23 mouse cellular contexts compared by ENCODE assay signal in genomic region chr1:130644103-130644502, GRCm38 (mm10). TPM values are rescaled to one million over a fixed set of nuclear protein-coding genes. Genes with fewer than 3 reads are reported as not detected.
A peak's percentile ranks its signal among the peaks of the same experiment; 100 is the strongest.
DNase-seq lines count a peak whose midpoint lies in the region; ATAC-seq and TF ChIP-seq lines count a peak whose summit lies in the region.
"Had no signal": no experiment of that assay in that cellular context is flagged by ENCODE, and none has a peak within 500 bp of the region (broad histone marks: within the 10 kb centered on the region; RNA-seq: fewer than 3 reads in every experiment).

No protein-coding gene starts in this region.

- no peaks in the 10 kb centered on the region for H3K36me3 ChIP-seq in forebrain, embryonic 16.5 days (ENCODE audit: control insufficient read depth, insufficient read depth)
- H3K36me3 ChIP-seq in forebrain, postnatal 0 days (ENCODE audit: insufficient read depth), result no peaks in the 10 kb centered on the region
- H3K36me3 ChIP-seq in midbrain, embryonic 14.5 days (ENCODE audit: control insufficient read depth, insufficient read depth, low read length), result no peaks in the 10 kb centered on the region
- H3K36me3 ChIP-seq in midbrain, embryonic 13.5 days, result no peaks in the 10 kb centered on the region
- H3K36me3 ChIP-seq in midbrain, embryonic 15.5 days (replicated peaks), result no peaks in the 10 kb centered on the region
- H3K36me3 ChIP-seq in heart, embryonic 11.5 days (ENCODE audit: control insufficient read depth, insufficient read depth, low read length), result no peaks in the 10 kb centered on the region
- H3K36me3 ChIP-seq: embryonic facial prominence, embryonic 13.5 days; hindbrain, embryonic 15.5 days had no signal

- WGBS in forebrain, embryonic 16.5 days, result 31% methylated on average over 4 of the region's 4 CpGs
- WGBS in forebrain, postnatal 0 days, result 38% methylated on average over 4 of the region's 4 CpGs
- WGBS in midbrain, embryonic 14.5 days, result 35% methylated on average over 4 of the region's 4 CpGs
- WGBS in midbrain, embryonic 13.5 days, result 37% methylated on average over 4 of the region's 4 CpGs
- WGBS in midbrain, embryonic 15.5 days, result 25% methylated on average over 4 of the region's 4 CpGs
- 69% methylated on average over 4 of the region's 4 CpGs for WGBS in heart, embryonic 11.5 days (ENCODE audit: insufficient replicate concordance)

- H3K27ac ChIP-seq in forebrain, embryonic 16.5 days (ENCODE audit: low read length), result no peak overlapping the region
- H3K27ac ChIP-seq in forebrain, postnatal 0 days (ENCODE audit: low read depth, low read length), result no peak overlapping the region
- no peak overlapping the region for H3K27ac ChIP-seq in midbrain, embryonic 14.5 days (replicated peaks; ENCODE audit: low read depth, low read length)
- H3K27ac ChIP-seq in midbrain, embryonic 13.5 days, result no peak overlapping the region
- H3K27ac ChIP-seq in midbrain, embryonic 15.5 days, result 0 out of 2 replicates have a peak overlapping the region, but pooled peaks have one; percentile 2
- no peak overlapping the region for H3K27ac ChIP-seq in heart, embryonic 11.5 days (ENCODE audit: low read depth, low read length)
- H3K27ac ChIP-seq: embryonic facial prominence, embryonic 13.5 days; hindbrain, embryonic 15.5 days had no signal

- H3K4me1 ChIP-seq in forebrain, embryonic 16.5 days (replicated peaks; ENCODE audit: control insufficient read depth, insufficient read depth, low read length), result no peaks in the 10 kb centered on the region
- no peaks in the 10 kb centered on the region for H3K4me1 ChIP-seq in forebrain, postnatal 0 days (ENCODE audit: insufficient read depth)
- peaks cover 3% of the 10 kb centered on the region; the same call in 1 of the 2 replicates for H3K4me1 ChIP-seq in midbrain, embryonic 14.5 days (ENCODE audit: control insufficient read depth, insufficient read depth, low read length)
- H3K4me1 ChIP-seq in midbrain, embryonic 13.5 days (replicated peaks), result 0 out of 2 replicates have a peak, but pooled peaks cover 4% of the 10 kb centered on the region
- no peaks in the 10 kb centered on the region for H3K4me1 ChIP-seq in midbrain, embryonic 15.5 days
- H3K4me1 ChIP-seq in heart, embryonic 11.5 days (ENCODE audit: control insufficient read depth, insufficient read depth, low read length), result no peaks in the 10 kb centered on the region
- H3K4me1 ChIP-seq: embryonic facial prominence, embryonic 13.5 days; hindbrain, embryonic 15.5 days had no signal

- no peaks in the 10 kb centered on the region for H3K9me3 ChIP-seq in forebrain, embryonic 16.5 days (ENCODE audit: control insufficient read depth, low read length)
- no peaks in the 10 kb centered on the region for H3K9me3 ChIP-seq in forebrain, postnatal 0 days (ENCODE audit: low read length)
- H3K9me3 ChIP-seq in midbrain, embryonic 14.5 days (ENCODE audit: control insufficient read depth, low read length), result no peaks in the 10 kb centered on the region
- H3K9me3 ChIP-seq in midbrain, embryonic 13.5 days, result no peaks in the 10 kb centered on the region
- no peaks in the 10 kb centered on the region for H3K9me3 ChIP-seq in midbrain, embryonic 15.5 days
- H3K9me3 ChIP-seq in heart, embryonic 11.5 days (replicated peaks; ENCODE audit: control insufficient read depth, low read length), result no peaks in the 10 kb centered on the region
- H3K9me3 ChIP-seq: embryonic facial prominence, embryonic 13.5 days; hindbrain, embryonic 15.5 days had no signal

- no peak for DNase-seq in forebrain, postnatal 0 days
- peak; percentile 58 for DNase-seq in midbrain, embryonic 14.5 days
- DNase-seq in cerebellum, adult 9-10 months, result no peak
- DNase-seq: adrenal gland, adult 8-10 months; adrenal gland, postnatal 36 days; cerebellum, adult 11 months; cerebellum, adult 8-10 months; cerebellum, postnatal 25 days; gastrocnemius, postnatal 36 days; heart, adult 11 months; kidney, adult 11 months had no signal

- no peak overlapping the region for H3K4me2 ChIP-seq in forebrain, embryonic 16.5 days (ENCODE audit: low read length)
- no peak overlapping the region for H3K4me2 ChIP-seq in forebrain, postnatal 0 days (ENCODE audit: low read depth)
- H3K4me2 ChIP-seq in midbrain, embryonic 14.5 days (ENCODE audit: low read length), result no peak overlapping the region
- H3K4me2 ChIP-seq in midbrain, embryonic 13.5 days (replicated peaks), result no peak overlapping the region
- H3K4me2 ChIP-seq in midbrain, embryonic 15.5 days, result no peak overlapping the region
- no peak overlapping the region for H3K4me2 ChIP-seq in heart, embryonic 11.5 days
- H3K4me2 ChIP-seq: embryonic facial prominence, embryonic 13.5 days; hindbrain, embryonic 15.5 days had no signal

- H3K9ac ChIP-seq in forebrain, embryonic 16.5 days (replicated peaks; ENCODE audit: low read depth, low read length), result no peak overlapping the region
- no peak overlapping the region for H3K9ac ChIP-seq in forebrain, postnatal 0 days
- H3K9ac ChIP-seq in midbrain, embryonic 14.5 days (replicated peaks; ENCODE audit: low read length), result no peak overlapping the region
- no peak overlapping the region for H3K9ac ChIP-seq in midbrain, embryonic 13.5 days (replicated peaks)
- no peak overlapping the region for H3K9ac ChIP-seq in midbrain, embryonic 15.5 days
- H3K9ac ChIP-seq in heart, embryonic 11.5 days (ENCODE audit: low read depth, low read length), result no peak overlapping the region
- H3K9ac ChIP-seq: embryonic facial prominence, embryonic 13.5 days; hindbrain, embryonic 15.5 days had no signal

- peak; percentile 43; the same call in 1 of the 2 replicates for ATAC-seq in forebrain, embryonic 16.5 days
- no peak for ATAC-seq in forebrain, postnatal 0 days
- ATAC-seq in midbrain, embryonic 14.5 days (ENCODE audit: low FRiP score, low TSS enrichment), result no peak
- ATAC-seq in midbrain, embryonic 13.5 days, result no peak
- peak; percentile 84 for ATAC-seq in midbrain, embryonic 15.5 days (replicated peaks)
- ATAC-seq in heart, embryonic 11.5 days (replicated peaks; ENCODE audit: insufficient number of reproducible peaks, low FRiP score, low TSS enrichment), result no peak

- no peak for TF ChIP-seq CTCF in forebrain, postnatal 0 days (IDR thresholded peaks at IDR 0.05; ENCODE audit: low read depth)

- H3K27me3 ChIP-seq in forebrain, embryonic 16.5 days (replicated peaks; ENCODE audit: control insufficient read depth, insufficient read depth, low read length), result no peaks in the 10 kb centered on the region
- H3K27me3 ChIP-seq in forebrain, postnatal 0 days (ENCODE audit: insufficient read depth, low read length), result no peaks in the 10 kb centered on the region
- no peaks in the 10 kb centered on the region for H3K27me3 ChIP-seq in midbrain, embryonic 14.5 days (ENCODE audit: control insufficient read depth, insufficient read depth, low read length)
- no peaks in the 10 kb centered on the region for H3K27me3 ChIP-seq in midbrain, embryonic 13.5 days
- no peaks in the 10 kb centered on the region for H3K27me3 ChIP-seq in midbrain, embryonic 15.5 days (replicated peaks)
- no peaks in the 10 kb centered on the region for H3K27me3 ChIP-seq in heart, embryonic 11.5 days (ENCODE audit: control insufficient read depth, insufficient read depth, low read length)
- H3K27me3 ChIP-seq: embryonic facial prominence, embryonic 13.5 days; hindbrain, embryonic 15.5 days had no signal

- no peak overlapping the region for H3K4me3 ChIP-seq in forebrain, embryonic 16.5 days (replicated peaks; ENCODE audit: low read length)
- no peak overlapping the region for H3K4me3 ChIP-seq in forebrain, postnatal 0 days (ENCODE audit: low read depth, low read length)
- no peak overlapping the region for H3K4me3 ChIP-seq in midbrain, embryonic 14.5 days (replicated peaks; ENCODE audit: low read depth, low read length)
- no peak overlapping the region for H3K4me3 ChIP-seq in midbrain, embryonic 13.5 days (replicated peaks)
- H3K4me3 ChIP-seq in midbrain, embryonic 15.5 days, result no peak overlapping the region
- no peak overlapping the region for H3K4me3 ChIP-seq in heart, embryonic 11.5 days (ENCODE audit: low read depth, low read length)
- H3K4me3 ChIP-seq: embryonic facial prominence, embryonic 13.5 days; hindbrain, embryonic 15.5 days had no signal

RNA-seq across cellular contexts. Expression of gene Zp3r, which starts 14.7 kb away (rescaled TPM):
- polyA plus RNA-seq in forebrain, embryonic 16.5 days (2015; fragmentation: Nextera tagmentation; extraction: Ambion mirVana), result not detected in 2 replicates
- not detected in 2 replicates for total RNA-seq in forebrain, postnatal 0 days (2014; rRNA removed)
- polyA plus RNA-seq in forebrain, postnatal 0 days (2015; fragmentation: Nextera tagmentation; extraction: Ambion mirVana), result not detected in 2 replicates
- not detected in 2 replicates for polyA plus RNA-seq in midbrain, embryonic 14.5 days (2014; fragmentation: Nextera tagmentation; extraction: Ambion mirVana)
- polyA plus RNA-seq in midbrain, embryonic 13.5 days (2015; fragmentation: Nextera tagmentation; extraction: Ambion mirVana), result not detected in 2 replicates
- polyA plus RNA-seq in midbrain, embryonic 15.5 days (2015; fragmentation: Nextera tagmentation; extraction: Ambion mirVana), result not detected in 2 replicates
- polyA plus RNA-seq in heart, embryonic 11.5 days (2014; fragmentation: Nextera tagmentation; extraction: Ambion mirVana), result not detected in 2 replicates
- total RNA-seq: adrenal gland, adult 8-10 months; adrenal gland, postnatal 36 days; ES-E14; gastrocnemius, adult 8-10 months; gastrocnemius, postnatal 36 days; heart, postnatal 10 days; hematopoietic stem cell, adult 5-6 weeks had no signal
- polyA plus RNA-seq: cortical plate, adult 2 months; embryonic facial prominence, embryonic 13.5 days; heart, embryonic 14.5 days; hindbrain, embryonic 15.5 days had no signal

RNA-seq across cellular contexts. Expression of gene C4bp, which starts 17.3 kb away (rescaled TPM):
- not detected in 2 replicates for polyA plus RNA-seq in forebrain, embryonic 16.5 days (2015; fragmentation: Nextera tagmentation; extraction: Ambion mirVana)
- total RNA-seq in forebrain, postnatal 0 days (2014; rRNA removed), result not detected in 2 replicates
- polyA plus RNA-seq in forebrain, postnatal 0 days (2015; fragmentation: Nextera tagmentation; extraction: Ambion mirVana), result not detected in 2 replicates
- 0.16 TPM in 1 of 2 replicates, not detected in the other for polyA plus RNA-seq in midbrain, embryonic 14.5 days (2014; fragmentation: Nextera tagmentation; extraction: Ambion mirVana)
- polyA plus RNA-seq in midbrain, embryonic 13.5 days (2015; fragmentation: Nextera tagmentation; extraction: Ambion mirVana), result not detected in 2 replicates
- polyA plus RNA-seq in midbrain, embryonic 15.5 days (2015; fragmentation: Nextera tagmentation; extraction: Ambion mirVana), result not detected in 2 replicates
- polyA plus RNA-seq in heart, embryonic 11.5 days (2014; fragmentation: Nextera tagmentation; extraction: Ambion mirVana), result not detected in 2 replicates
- total RNA-seq: ES-E14; gastrocnemius, adult 8-10 months; gastrocnemius, postnatal 36 days; heart, postnatal 10 days; hematopoietic stem cell, adult 5-6 weeks had no signal
- polyA plus RNA-seq: cortical plate, adult 2 months; embryonic facial prominence, embryonic 13.5 days; heart, embryonic 14.5 days; hindbrain, embryonic 15.5 days had no signal

Comparison
In these comparisons a context has a peak if more than half of its experiments do, and no peak if none do; other contexts are left out.
1. ATAC-seq: peak in forebrain, embryonic 16.5 days (single experiment) and midbrain, embryonic 15.5 days (single experiment); none in forebrain, postnatal 0 days (single experiment), midbrain, embryonic 14.5 days (single experiment), midbrain, embryonic 13.5 days (single experiment) and heart, embryonic 11.5 days (single experiment).